Mouse (Mus musculus) brain, embryonic 14.5 days (tissue): ENCODE measurements at regions not wholly inside any gene's neighbourhood (a gene's known extent, or its start where the extent isn't known, plus 50 kb on each side); places are given as distances from the start of the nearest gene placed in this dataset.

Experiments
- CTCF ChIP-seq: fragments of 200-500 bp; IDR thresholded peaks from 2 replicates; pipeline ENCODE4 v1.5.1; 2012; ENCODE audit warnings: inconsistent platforms, mild to moderate bottlenecking, moderate library complexity, borderline replicate concordance; ENCODE audit not compliant: insufficient read depth, insufficient read length; ENCODE audit errors: extremely low read depth
- POLR2A ChIP-seq: fragments of 200-500 bp; IDR thresholded peaks from 2 replicates; pipeline ENCODE4 v1.6.1; 2012; ENCODE audit warnings: mild to moderate bottlenecking, inconsistent platforms, borderline replicate concordance; ENCODE audit not compliant: poor library complexity, insufficient read depth, insufficient read length, severe bottlenecking; ENCODE audit errors: extremely low read depth

- TF ChIP-seq POLR2A (no peak), CTCF (no peak)
These were observed 251.8 kb upstream of the Kcnab2 start for GRCm38 (mm10) chr4:152729421-152729820.
